Mouse (Mus musculus): ENCODE results near the gene Tmem185a. TPM values are rescaled to one million over a fixed set of nuclear protein-coding genes. Genes with fewer than 3 reads are reported as not detected.

The Tmem185a gene
- 31.4 TPM for polyA plus RNA-seq (2015; fragmentation: Illumina TruSeq; extraction: RNeasy Lipid Tissue Mini Kit (QIAGEN cat#74804); ENCODE audit: insufficient read depth, low replicate concordance)

DNA sequence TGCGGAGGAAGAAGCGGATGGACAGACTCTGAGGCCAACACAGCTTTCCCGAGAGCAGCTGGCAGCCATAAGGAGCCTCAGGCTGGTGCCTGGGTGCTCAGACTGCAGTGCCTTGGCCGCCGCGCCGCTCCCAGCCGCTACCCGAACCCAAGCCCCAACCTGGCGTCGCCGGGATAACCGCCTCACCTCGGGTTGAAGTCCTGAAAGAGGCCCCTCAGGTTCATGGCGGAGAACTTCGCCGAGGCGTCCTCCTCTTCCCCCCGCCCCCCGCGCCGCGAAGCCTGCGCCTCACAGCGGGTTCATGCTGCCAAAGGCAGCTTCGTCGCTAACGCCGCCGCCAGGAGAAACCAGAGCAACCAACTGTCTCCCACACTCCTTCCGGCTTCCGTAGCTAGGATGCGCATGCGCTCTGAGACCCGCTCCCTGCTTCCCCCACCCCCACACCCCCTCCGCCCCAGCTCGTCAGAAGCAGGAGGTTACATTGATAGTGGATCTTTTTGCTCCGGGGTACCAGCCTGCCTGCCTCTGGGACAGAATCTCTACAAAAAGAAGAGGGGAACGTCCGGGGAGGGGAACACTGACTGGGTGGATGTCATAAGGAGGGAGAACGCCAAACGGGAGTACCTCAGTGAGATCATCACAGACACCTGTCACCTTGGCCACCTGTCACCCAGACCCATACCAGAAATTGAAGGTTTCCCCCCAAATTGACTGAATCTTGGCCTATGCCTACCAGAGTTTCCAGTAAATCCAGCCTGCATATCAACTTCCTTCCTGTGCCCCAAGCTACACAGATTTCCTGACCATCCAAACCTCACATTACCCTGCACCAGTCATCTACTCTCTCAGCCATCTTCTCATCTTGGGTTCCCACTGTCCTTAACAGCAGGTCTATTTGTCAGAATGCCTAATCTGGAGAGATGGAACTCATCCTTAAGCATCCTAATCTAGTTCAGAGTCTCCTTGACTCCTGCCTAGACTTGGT lies at the start of gene Tmem185a:
Gene Tmem185a (minus strand): TSS at position 389 of the 985 bp plus-strand sequence.

Other genes with a start within 250 kb of the Tmem185a start
- gene Ids, start 112.1 kb downstream of the Tmem185a start, polyA plus RNA-seq (2015; fragmentation: Illumina TruSeq; extraction: RNeasy Lipid Tissue Mini Kit (QIAGEN cat#74804); ENCODE audit: insufficient read depth, low replicate concordance) = 43.7 TPM
- 21.8 TPM for gene 1110012L19Rik, start 91.3 kb downstream of the Tmem185a start, polyA plus RNA-seq (2015; fragmentation: Illumina TruSeq; extraction: RNeasy Lipid Tissue Mini Kit (QIAGEN cat#74804); ENCODE audit: insufficient read depth, low replicate concordance)